Mouse (Mus musculus): ENCODE results near the gene Mapk8. TPM values are rescaled to one million over a fixed set of nuclear protein-coding genes. Genes with fewer than 3 reads are reported as not detected.

Gene Mapk8
- total and polyA plus RNA-seq, 3 experiments: 12.8 to 25.1 (median 21.6) TPM

GRCm38 (mm10) chr14:33348146-33348545 is 98.8 kb downstream of the Mapk8 start:
- no peak for DNase-seq

- DNase-seq: no peak
These were observed 99.2 kb downstream of the Mapk8 start for GRCm38 (mm10) chr14:33347738-33348137.

GRCm38 (mm10) chr14:33346546-33346945 is 100.4 kb downstream of the Mapk8 start:
- no peak for DNase-seq

DNA sequence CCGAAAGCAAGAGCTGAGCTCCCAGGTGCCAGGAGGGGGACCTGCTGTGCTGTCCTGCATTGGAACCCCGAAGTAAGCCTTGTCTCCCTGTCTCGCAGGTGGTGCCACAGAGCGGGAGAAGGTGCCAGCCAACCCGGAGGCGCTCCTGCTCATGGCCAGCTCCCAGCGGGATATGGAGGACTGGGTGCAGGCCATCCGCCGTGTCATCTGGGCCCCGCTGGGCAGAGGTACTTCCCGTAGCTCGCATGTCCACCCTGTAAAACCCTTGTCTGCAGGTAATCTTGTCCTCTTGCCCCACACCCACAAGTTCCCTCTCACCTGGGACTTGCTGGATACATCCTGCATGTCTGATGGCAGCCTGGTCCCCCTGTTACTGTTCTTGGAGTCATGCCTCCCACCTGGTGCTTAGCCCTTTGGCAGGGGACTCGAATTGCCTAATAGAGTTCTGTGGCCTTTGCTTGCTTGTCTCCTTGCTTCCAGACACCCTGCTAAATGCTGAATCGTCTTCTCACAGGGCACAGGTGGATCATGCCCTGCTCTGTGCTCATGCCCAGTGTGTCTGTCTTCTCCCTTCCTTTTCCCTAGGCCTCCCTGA is 103.7 kb downstream of the Mapk8 start:
- DNase-seq: no peak

DNA sequence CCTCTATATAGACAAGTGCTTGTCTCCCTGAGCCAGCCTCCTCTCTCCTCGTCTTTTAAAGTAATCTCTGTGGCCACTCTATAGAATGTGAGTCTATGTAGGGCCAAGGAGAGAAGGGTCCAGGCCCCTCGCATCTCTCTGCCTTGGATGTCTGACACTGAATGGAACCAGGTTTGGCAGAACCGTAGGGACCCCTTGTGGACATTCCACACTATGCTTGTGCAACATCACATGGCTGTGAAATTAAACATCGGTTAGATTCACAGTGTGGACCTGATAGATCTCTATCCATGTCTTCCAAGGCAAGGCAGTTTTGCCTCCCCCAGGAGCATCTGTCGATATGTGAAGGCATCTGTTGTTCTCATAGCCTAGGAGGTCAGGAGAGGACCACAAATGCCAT is 108.3 kb downstream of the Mapk8 start:
- DNase-seq: no peak

DNA sequence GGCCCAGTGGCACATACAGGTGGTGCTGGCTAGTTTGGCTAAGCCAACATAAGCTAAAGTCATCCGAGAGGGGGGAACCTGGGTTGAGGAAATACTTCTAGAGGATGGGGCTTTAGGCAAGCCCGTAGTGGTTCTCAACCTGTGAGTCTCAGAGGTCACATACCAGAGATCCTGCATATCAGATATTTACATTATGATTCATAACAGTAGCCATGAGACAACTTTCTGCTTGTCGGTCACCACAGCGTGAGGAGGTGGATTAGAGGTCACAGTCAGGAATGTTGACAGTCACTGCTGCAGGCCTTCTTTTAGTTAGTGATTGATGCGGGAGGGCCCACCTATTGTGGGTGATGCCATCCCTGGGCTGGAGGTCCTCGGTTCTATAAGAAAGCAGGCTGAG is 111.2 kb downstream of the Mapk8 start:
- DNase-seq: no peak

GRCm38 (mm10) chr14:33334402-33334801 is 112.6 kb downstream of the Mapk8 start:
- DNase-seq: no peak

DNA sequence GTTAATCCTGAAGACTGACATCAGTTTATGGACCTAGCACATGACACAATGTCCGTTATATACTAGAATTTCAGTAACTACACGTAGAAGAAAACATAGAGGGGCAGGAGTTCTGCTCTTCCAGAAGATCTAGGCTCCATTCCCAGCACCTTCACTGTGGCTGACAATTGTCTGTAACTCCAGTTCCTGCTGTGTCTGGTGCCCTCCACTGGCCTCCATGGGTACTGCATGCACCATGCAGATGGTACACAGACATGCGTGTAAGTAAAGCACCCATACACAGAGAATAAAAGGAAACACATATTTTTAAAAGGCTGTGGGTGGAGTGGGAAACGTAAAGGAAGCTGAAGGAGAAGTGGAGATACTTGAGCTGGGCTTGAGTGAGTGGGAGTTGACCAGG is 113.1 kb downstream of the Mapk8 start:
- no peak for DNase-seq

DNA sequence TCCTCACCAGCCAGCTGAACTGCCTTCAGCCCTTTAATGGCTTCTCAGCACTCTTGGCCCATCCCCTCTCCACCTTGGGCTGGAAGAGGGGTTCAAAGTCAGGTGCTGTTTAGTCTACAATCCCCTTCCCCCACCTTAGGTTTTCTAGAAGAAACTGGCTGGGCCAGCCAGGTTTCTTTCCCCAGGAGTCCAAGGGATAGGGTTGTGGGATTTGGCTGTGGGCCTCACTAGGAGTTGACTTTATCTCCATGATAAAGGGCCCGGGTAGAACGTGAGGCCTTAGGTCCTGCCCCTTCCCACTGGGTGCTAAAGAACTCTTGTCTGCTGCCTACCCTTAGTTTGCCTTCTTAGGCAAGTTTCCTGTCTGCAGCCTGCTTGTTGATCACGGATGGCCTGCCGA is 115.3 kb downstream of the Mapk8 start:
- no peak for DNase-seq

GRCm38 (mm10) chr14:33330986-33331385 is 116.0 kb downstream of the Mapk8 start:
- DNase-seq: no peak

DNA sequence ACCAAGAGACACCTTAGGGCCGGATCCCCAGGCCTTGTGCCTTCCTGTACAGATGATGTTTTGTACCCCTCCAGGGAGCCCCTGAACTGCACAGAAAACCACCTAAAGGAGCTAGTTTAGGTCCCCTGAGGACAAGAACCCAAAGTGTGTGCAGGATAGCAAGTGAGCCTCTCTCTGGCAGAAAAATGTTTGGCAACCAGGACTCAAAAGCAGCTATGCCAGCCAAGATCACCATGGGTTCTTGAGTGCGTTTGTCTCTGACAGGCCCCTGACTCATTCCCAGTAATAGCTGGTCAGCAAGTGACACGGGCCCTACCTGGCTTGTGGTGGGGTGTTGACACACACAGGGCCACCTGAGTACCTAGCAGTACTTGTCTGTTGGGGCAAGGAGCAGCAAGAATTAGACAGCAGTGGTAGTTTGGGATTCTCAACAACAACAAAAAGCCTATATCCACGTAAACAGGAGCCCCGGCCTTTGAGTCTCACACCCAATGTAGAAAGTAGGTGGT is 117.6 kb downstream of the Mapk8 start:
- DNase-seq: no peak

DNA sequence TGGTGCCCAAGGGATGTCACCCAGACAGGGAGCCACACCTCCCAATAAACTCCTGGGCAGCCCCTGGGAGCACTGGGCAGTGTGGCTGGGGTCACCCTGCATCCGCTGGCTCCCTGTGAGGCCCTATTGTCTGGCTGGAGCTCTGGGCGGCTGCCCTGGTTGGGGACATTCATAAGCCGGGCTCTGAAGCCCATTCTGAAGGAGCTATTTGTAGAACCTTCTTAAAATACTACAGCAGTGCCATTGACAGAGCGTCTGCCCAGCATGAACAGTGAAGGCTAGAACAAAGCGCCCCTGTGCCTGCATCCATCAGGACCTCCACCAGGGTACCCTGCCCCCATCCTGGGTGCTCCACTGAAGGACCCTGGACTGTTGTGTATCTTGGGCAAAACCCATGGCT is 118.6 kb downstream of the Mapk8 start:
- DNase-seq: no peak

Other genes starting within 250 kb of the Mapk8 start
- gene Arhgap22, start 233.1 kb downstream of the Mapk8 start, total RNA-seq (2021): 1 to 10 TPM; 5.5 to 8.9 TPM
- gene Arhgap22, start 233.1 kb downstream of the Mapk8 start, polyA plus RNA-seq (2012; rRNA removed): 7.2 and 9.5 TPM in 2 replicates
- gene Frmpd2, start 24.5 kb upstream of the Mapk8 start, total RNA-seq (2021): under 1 TPM in 1 of 2 experiments, not detected in 1; 0.12 TPM
- gene Frmpd2, start 24.5 kb upstream of the Mapk8 start, polyA plus RNA-seq (2012; rRNA removed): not detected in 2 replicates
- gene Ptpn20, start 142.0 kb upstream of the Mapk8 start, total RNA-seq (2021): not detected
- gene Ptpn20, start 142.0 kb upstream of the Mapk8 start, polyA plus RNA-seq (2012; rRNA removed): not detected in 2 replicates

Measured in adrenal gland, adult 2 months (tissue).